Mouse (Mus musculus): ENCODE results near the gene Vwde.

The Vwde gene

GRCm38 (mm10) chr6:13224596-13225227 is at the start of gene Vwde:
TSS of gene Vwde (minus strand) at chr6:13224965.
- peak in 1 of 2 experiments; percentile 1 for DNase-seq (ENCODE audit: low spot score in 2 of 2)

GRCm38 (mm10) chr6:13255341-13255740 is 30.6 kb upstream of the Vwde start:
- no peak for DNase-seq (ENCODE audit: low spot score in 2 of 2)

- DNase-seq (ENCODE audit: low spot score in 2 of 2), result no peak
Measured at GRCm38 (mm10) chr6:13248317-13248969, 23.7 kb upstream of the Vwde start.

- no peak for DNase-seq (ENCODE audit: low spot score in 2 of 2)
Measured at GRCm38 (mm10) chr6:13206157-13206556, 18.6 kb downstream of the Vwde start.

- DNase-seq (ENCODE audit: low spot score in 2 of 2), result no peak
Measured at GRCm38 (mm10) chr6:13197486-13197885, 27.3 kb downstream of the Vwde start.

GRCm38 (mm10) chr6:13186836-13187235 is 37.9 kb downstream of the Vwde start:
- DNase-seq (ENCODE audit: low spot score in 2 of 2), result no peak

- DNase-seq (ENCODE audit: low spot score in 2 of 2), result no peak
Measured at GRCm38 (mm10) chr6:13180061-13180460, 44.7 kb downstream of the Vwde start.

- DNase-seq (ENCODE audit: low spot score in 2 of 2), result no peak
Measured at GRCm38 (mm10) chr6:13169459-13170150, 55.2 kb downstream of the Vwde start.

- DNase-seq (ENCODE audit: low spot score in 2 of 2), result no peak
Measured at GRCm38 (mm10) chr6:13166240-13166937, 58.4 kb downstream of the Vwde start.

GRCm38 (mm10) chr6:13159437-13159836 is 65.3 kb downstream of the Vwde start:
- peak in 1 of 2 experiments; percentile 23 for DNase-seq (ENCODE audit: low spot score in 2 of 2)

- no peak for DNase-seq (ENCODE audit: low spot score in 2 of 2)
Measured at GRCm38 (mm10) chr6:13153888-13154697, 70.7 kb downstream of the Vwde start.

- DNase-seq (ENCODE audit: low spot score in 2 of 2), result peak; percentile 26 to 73
Measured at GRCm38 (mm10) chr6:13152062-13152640, 72.6 kb downstream of the Vwde start.

GRCm38 (mm10) chr6:13137255-13137654 is 87.5 kb downstream of the Vwde start:
- DNase-seq (ENCODE audit: low spot score in 2 of 2), result no peak

- no peak for DNase-seq (ENCODE audit: low spot score in 2 of 2)
Measured at GRCm38 (mm10) chr6:13108662-13109061, 116.1 kb downstream of the Vwde start.

Data from frontal cortex, postnatal 36 days (tissue).